Mouse (Mus musculus) liver, postnatal 0 days (tissue): ENCODE measurements at regions not wholly inside any gene's neighbourhood (a gene's known extent, or its start where the extent isn't known, plus 50 kb on each side); places are given as distances from the start of the nearest gene placed in this dataset.

Experiments used
- CTCF ChIP-seq: sonication (generic); IDR thresholded peaks from 2 replicates; pipeline ENCODE4 v1.5.1; 2016; ENCODE audit warnings: antibody characterized with exemption, low read depth
- EP300 ChIP-seq: IDR thresholded peaks from 2 replicates; pipeline ENCODE4 v1.6.1; 2016; ENCODE audit warnings: antibody characterized with exemption, low read depth, mild to moderate bottlenecking

DNA sequence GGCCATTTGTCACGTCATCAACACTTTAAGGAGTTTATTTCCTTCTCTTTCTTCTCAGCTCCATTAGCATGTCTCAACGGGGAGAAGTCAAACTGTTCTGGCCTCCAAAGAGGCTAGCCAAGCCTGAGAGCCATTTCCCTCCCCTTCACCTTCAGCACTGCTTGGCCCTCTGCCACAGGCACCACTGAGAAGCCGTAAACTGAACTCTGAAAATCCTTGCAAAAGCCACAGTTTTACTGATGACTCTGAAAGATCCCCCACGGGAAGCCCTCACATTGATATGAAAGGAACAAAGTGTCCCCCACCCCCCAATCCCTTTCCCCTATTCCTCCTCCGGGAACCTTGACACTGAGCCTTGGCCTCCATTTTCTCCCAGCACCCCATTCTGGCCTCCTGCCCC is 188.1 kb upstream of the Arid1b start:
- no peak for TF ChIP-seq CTCF
- TF ChIP-seq EP300: no peak
